Mouse (Mus musculus) neural tube, embryonic 15.5 days (tissue): Measurements from ENCODE around the gene Gfod2. TPM values are rescaled to one million over a fixed set of nuclear protein-coding genes. Genes with fewer than 3 reads are reported as not detected.

ENCODE experiments used
- ATAC-seq: fragments of 200-750 bp; cut with Nextera tagmentation; 2 replicates; pipeline ENCODE4 v1.8.0; 2017; ENCODE audit warnings: mild to moderate bottlenecking, moderate TSS enrichment, moderate library complexity; ENCODE audit not compliant: low FRiP score
- H3K27ac ChIP-seq: fragments of 300-500 bp; sonication (generic); replicated peaks from 2 replicates; pipeline ENCODE4 v1.5.1; 2015; ENCODE audit warnings: mild to moderate bottlenecking, inconsistent platforms
- H3K27me3 ChIP-seq: fragments of 300-500 bp; sonication (generic); replicated peaks from 2 replicates; pipeline ENCODE4 v1.6.1; 2015; ENCODE audit warnings: inconsistent platforms
- H3K36me3 ChIP-seq: fragments of 300-500 bp; sonication (generic); 2 replicates; pipeline ENCODE4 v1.6.1; 2015; ENCODE audit warnings: inconsistent platforms
- H3K4me1 ChIP-seq: fragments of 300-500 bp; sonication (generic); 2 replicates; pipeline ENCODE4 v1.6.1; 2015; ENCODE audit warnings: inconsistent platforms
- H3K4me2 ChIP-seq: fragments of 300-500 bp; sonication (generic); 2 replicates; pipeline ENCODE4 v1.6.1; 2015; ENCODE audit warnings: inconsistent platforms, mild to moderate bottlenecking, moderate library complexity
- H3K4me3 ChIP-seq: fragments of 300-500 bp; sonication (generic); replicated peaks from 2 replicates; pipeline ENCODE4 v1.5.1; 2015; ENCODE audit warnings: mild to moderate bottlenecking, inconsistent platforms
- H3K9ac ChIP-seq: fragments of 300-500 bp; sonication (generic); replicated peaks from 2 replicates; pipeline ENCODE4 v1.6.1; 2015; ENCODE audit warnings: mild to moderate bottlenecking, inconsistent platforms
- H3K9me3 ChIP-seq: fragments of 300-500 bp; sonication (generic); replicated peaks from 2 replicates; pipeline ENCODE4 v1.6.1; 2016; ENCODE audit warnings: inconsistent platforms
- WGBS: fragments of 180-500 bp; shearing (Covaris S2); methylation state at CpG from one replicate; pipeline ENCODE4 v1.1.7; 2015; ENCODE audit warnings: mixed read lengths; 5-methylcytosine and 5-hydroxymethylcytosine counted together
- polyA plus RNA-seq: library from polyadenylated mRNA; unstranded; fragments of >200 nt; fragmentation: Nextera tagmentation; extraction: Ambion mirVana; gene quantifications from 2 replicates; pipeline ENCODE4 v1.2.1, GENCODE M21; 2015

The Gfod2 gene
- polyA plus RNA-seq, 1 experiment from 2014 or later = 73.8 TPM

DNA sequence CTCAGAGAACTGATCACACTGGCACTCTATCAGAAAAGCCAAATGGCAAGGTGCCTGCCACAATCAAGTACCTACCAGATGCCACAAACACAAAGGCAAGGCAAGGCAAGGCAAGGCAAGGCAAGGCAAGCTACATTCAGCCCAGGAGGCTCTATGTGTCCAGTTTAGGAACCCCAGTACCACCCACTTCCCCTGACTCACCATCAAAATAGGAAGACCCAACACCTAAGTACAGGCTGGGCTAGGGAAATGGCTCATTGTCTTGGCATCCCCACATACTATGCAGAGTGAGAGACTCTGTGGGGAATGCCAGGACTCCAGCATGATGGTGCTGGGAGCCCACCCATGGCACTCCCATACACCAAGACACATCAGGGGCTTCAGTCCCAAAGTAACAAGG lies 31.2 kb upstream of the Gfod2 start:
- peaks cover 22% of the 10 kb centered on the region for H3K36me3 ChIP-seq
- no peaks in the 10 kb centered on the region for H3K9me3 ChIP-seq
- no peak overlapping the region for H3K9ac ChIP-seq
- H3K27ac ChIP-seq = no peak overlapping the region
- H3K4me2 ChIP-seq = no peak overlapping the region
- H3K4me3 ChIP-seq = no peak overlapping the region
- 0 out of 2 replicates have a peak, but pooled peaks cover 4% of the 10 kb centered on the region for H3K4me1 ChIP-seq
- no peaks in the 10 kb centered on the region for H3K27me3 ChIP-seq
- no peak for ATAC-seq

DNA sequence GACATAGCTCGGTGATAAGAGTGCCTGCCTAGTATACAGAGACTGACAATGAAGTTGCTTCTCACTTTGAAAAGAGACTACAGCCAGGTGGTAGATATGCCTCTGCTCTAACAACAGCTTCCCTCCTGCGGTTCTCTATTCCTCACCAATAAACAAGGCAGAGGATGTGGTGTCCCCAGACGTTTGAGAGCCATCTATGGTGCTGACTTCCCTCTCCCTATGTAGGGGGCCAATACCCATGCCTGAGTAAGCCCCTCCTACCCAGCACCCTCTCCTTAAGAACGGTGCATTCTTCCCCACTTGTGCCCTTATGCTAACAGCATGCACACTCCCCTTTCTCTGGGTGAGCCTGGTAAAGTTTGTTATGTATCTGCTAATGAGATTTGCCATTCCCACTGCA lies 30.5 kb upstream of the Gfod2 start:
- no peak overlapping the region for H3K4me2 ChIP-seq
- peaks cover 23% of the 10 kb centered on the region for H3K36me3 ChIP-seq
- H3K9me3 ChIP-seq = no peaks in the 10 kb centered on the region
- H3K4me3 ChIP-seq = no peak overlapping the region
- WGBS = 62% methylated on average over 4 of the region's 4 CpGs
- no peaks in the 10 kb centered on the region for H3K27me3 ChIP-seq
- H3K4me1 ChIP-seq = 0 out of 2 replicates have a peak, but pooled peaks cover 4% of the 10 kb centered on the region
- no peak overlapping the region for H3K27ac ChIP-seq
- no peak for ATAC-seq
- H3K9ac ChIP-seq = no peak overlapping the region

DNA sequence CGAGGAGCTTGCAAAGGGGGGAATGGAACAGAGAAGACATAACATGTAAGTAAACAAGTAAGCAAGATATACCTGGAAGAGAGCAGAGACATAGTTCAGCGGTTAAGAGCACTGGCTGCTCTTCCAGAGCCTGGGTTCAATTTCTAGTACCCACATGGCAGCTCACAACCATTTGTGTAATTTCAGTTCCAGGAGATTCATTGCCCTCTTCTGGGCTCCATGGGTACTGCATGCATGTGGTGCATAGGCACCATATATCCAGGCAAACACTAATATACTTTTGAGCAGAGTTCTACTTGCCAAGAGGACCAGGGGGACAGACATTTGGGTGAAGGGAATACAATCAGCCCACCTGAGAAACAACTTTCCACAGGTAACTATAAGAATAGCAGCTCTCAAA lies 29.8 kb upstream of the Gfod2 start:
- Histone ChIP-seq H3K27ac (no peak overlapping the region), H3K4me2 (no peak overlapping the region), H3K4me3 (no peak overlapping the region), H3K36me3 (peaks cover 27% of the 10 kb centered on the region), H3K9ac (no peak overlapping the region), H3K4me1 (0 out of 2 replicates have a peak, but pooled peaks cover 4% of the 10 kb centered on the region), H3K9me3 (no peaks in the 10 kb centered on the region), H3K27me3 (no peaks in the 10 kb centered on the region)
- no peak for ATAC-seq
- WGBS = 91% methylated on average over 2 of the region's 2 CpGs

DNA sequence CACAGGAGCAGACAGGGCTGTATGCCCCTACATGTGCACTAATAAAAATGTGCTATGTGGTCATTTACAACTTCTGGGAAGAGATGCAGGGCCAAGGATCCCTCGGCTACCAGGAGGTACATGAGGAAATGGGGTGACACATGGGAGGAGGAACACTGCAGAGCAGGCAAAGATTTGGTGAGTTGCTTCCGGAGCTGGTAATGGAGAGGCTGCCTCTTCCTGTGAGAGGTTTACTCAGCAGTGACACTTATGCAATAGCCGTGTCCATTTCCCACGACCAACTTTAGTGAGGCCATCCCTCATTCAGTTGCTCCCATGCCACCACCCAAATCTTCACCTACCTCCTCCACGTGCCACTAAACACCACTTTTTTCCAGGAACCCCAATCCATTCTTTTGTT lies 21.8 kb upstream of the Gfod2 start:
- no peak overlapping the region for H3K4me2 ChIP-seq
- H3K9me3 ChIP-seq = no peaks in the 10 kb centered on the region
- 92% methylated on average over 5 of the region's 5 CpGs for WGBS
- no peak for ATAC-seq
- H3K27ac ChIP-seq = no peak overlapping the region
- no peak overlapping the region for H3K9ac ChIP-seq
- peaks cover 75% of the 10 kb centered on the region for H3K36me3 ChIP-seq
- H3K27me3 ChIP-seq = no peaks in the 10 kb centered on the region
- H3K4me3 ChIP-seq = no peak overlapping the region
- no peaks in the 10 kb centered on the region for H3K4me1 ChIP-seq

DNA sequence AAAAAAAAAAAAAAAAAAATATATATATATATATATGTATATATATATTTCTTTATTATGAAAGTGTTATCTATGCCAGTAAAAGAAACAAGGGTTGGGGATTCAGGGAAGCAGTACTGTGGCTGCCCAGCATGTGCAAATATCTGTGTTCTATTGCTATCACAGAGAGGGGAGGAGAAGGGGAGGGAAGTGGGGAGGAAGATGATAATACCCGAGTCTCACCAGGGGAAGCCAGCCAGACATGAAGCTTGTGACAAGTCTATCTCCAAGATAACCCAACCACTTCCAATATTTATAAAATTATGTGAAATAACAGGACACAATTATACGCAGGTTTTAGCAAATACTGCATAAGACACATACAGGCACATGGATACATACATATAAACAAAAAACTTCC lies 19.4 kb upstream of the Gfod2 start:
- 92% methylated on average over 2 of the region's 2 CpGs for WGBS
- H3K9me3 ChIP-seq = no peaks in the 10 kb centered on the region
- H3K4me3 ChIP-seq = no peak overlapping the region
- no peak overlapping the region for H3K27ac ChIP-seq
- no peaks in the 10 kb centered on the region for H3K27me3 ChIP-seq
- peaks cover 87% of the 10 kb centered on the region for H3K36me3 ChIP-seq
- no peak overlapping the region for H3K4me2 ChIP-seq
- no peak for ATAC-seq
- no peaks in the 10 kb centered on the region for H3K4me1 ChIP-seq
- no peak overlapping the region for H3K9ac ChIP-seq

DNA sequence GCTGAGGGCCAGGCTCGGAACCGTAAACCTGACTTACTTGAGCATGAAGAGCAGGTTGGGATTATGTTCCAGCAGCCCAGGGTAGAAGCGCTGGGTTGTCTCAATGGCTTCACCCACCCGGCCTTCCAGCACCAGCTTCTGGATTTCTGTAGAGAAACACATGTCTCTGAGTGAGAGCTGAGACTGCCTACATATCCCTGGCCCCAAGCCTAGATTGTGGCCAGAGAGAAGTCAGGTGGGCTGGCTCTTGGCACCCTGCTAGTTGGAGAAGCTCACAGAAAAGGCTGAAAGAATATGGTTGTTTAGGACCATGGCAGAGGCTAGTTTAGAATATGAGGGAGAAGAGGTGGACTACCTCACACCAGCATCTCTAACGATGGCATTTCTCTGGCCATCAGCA lies 16.0 kb upstream of the Gfod2 start:
- whole genome bisulfite sequencing = 96% methylated on average over 5 of the region's 5 CpGs
- ATAC-seq = no peak
- Histone ChIP-seq H3K27me3 (no peaks in the 10 kb centered on the region), H3K9ac (no peak overlapping the region), H3K27ac (no peak overlapping the region), H3K4me2 (no peak overlapping the region), H3K36me3 (peaks cover 88% of the 10 kb centered on the region), H3K9me3 (no peaks in the 10 kb centered on the region), H3K4me3 (no peak overlapping the region), H3K4me1 (no peaks in the 10 kb centered on the region)

DNA sequence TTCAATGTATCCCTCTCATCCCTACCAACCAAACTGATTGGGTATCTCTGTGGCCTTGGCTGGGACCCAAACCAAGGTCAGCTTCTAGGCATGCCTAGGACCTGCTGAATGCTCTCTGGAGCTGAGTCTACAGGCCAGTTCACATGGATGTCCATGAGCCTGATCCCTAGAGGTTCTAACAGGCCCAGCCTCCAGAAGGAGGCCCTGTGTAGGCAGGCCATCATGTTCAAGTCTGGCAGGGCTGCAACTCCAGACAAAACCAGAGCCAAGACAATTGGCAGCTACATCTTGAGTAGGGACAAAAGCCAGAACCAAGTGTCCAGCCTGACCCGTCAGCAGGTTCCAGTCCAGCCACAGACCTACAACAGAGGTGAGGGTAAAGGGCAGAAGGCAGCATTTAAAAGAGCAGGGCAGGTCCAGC lies 15.0 kb upstream of the Gfod2 start:
- no peaks in the 10 kb centered on the region for H3K9me3 ChIP-seq
- no peak for ATAC-seq
- no peak overlapping the region for H3K4me3 ChIP-seq
- no peak overlapping the region for H3K27ac ChIP-seq
- no peaks in the 10 kb centered on the region for H3K4me1 ChIP-seq
- no peak overlapping the region for H3K9ac ChIP-seq
- H3K27me3 ChIP-seq = no peaks in the 10 kb centered on the region
- WGBS = 89% methylated on average over 1 of the region's 1 CpGs
- no peak overlapping the region for H3K4me2 ChIP-seq
- H3K36me3 ChIP-seq = peaks cover 89% of the 10 kb centered on the region

DNA sequence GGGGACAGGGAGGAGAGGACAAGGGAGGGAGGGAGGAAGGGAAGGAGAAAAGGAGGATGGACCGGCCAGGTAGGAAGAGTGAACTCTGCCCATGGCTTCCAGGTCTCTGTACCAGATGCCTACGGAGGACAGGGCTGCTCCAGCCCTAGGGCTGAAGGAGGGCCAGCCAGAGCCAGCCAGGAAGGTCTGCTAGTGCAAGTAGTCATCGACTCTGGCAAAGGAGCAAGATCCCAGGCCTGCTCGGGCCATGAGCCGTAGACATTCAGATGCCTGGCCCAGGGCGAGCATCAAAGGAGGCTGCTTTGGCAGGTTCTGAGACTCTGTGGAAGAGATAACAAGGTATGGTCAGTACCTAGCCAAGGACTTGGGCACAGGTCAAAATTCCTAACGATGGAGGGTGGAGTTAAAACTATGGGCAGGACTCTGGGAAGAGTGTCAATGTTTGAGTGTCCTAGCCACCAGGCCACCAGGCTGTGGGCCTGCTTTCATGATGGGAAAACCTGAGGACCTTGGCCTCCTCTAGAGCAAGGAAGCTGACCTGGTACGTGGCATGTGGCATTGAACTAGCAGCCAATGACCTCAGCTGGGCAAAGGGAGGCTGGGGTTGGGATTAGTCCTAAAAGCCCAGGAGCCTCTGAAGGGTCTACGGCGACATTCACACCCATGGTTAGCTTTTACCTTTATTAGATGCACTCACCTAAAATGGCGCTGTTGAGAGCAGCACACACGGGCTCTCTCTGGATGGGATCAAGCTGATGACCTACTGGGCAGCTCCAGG lies 13.1 kb upstream of the Gfod2 start:
- peaks cover 82% of the 10 kb centered on the region for H3K36me3 ChIP-seq
- no peak overlapping the region for H3K27ac ChIP-seq
- no peak for ATAC-seq
- H3K4me1 ChIP-seq = no peaks in the 10 kb centered on the region
- H3K4me2 ChIP-seq = no peak overlapping the region
- H3K9me3 ChIP-seq = no peaks in the 10 kb centered on the region
- H3K27me3 ChIP-seq = no peaks in the 10 kb centered on the region
- no peak overlapping the region for H3K9ac ChIP-seq
- H3K4me3 ChIP-seq = no peak overlapping the region
- WGBS = 95% methylated on average over 12 of the region's 12 CpGs

DNA sequence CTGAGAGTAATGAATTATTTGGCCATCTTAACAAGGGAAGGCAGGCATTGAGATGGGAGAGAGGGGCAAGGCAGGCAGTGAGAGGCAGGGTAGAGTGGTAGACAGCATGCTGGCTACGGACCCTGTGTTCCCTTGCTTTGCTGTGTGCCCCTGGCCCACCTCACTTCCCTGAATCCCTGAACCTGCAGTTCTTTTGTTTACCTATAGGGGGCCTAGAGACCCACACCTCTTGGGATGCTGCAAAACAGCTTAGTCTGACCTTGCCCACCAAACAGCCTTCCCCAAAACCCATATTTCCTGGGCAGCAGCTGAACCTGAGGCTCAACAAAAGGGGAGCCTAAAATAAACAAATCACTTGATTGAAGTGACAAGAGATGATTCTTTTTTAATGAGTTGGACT lies 12.1 kb upstream of the Gfod2 start:
- WGBS = 75% methylated on average over 1 of the region's 1 CpGs

DNA sequence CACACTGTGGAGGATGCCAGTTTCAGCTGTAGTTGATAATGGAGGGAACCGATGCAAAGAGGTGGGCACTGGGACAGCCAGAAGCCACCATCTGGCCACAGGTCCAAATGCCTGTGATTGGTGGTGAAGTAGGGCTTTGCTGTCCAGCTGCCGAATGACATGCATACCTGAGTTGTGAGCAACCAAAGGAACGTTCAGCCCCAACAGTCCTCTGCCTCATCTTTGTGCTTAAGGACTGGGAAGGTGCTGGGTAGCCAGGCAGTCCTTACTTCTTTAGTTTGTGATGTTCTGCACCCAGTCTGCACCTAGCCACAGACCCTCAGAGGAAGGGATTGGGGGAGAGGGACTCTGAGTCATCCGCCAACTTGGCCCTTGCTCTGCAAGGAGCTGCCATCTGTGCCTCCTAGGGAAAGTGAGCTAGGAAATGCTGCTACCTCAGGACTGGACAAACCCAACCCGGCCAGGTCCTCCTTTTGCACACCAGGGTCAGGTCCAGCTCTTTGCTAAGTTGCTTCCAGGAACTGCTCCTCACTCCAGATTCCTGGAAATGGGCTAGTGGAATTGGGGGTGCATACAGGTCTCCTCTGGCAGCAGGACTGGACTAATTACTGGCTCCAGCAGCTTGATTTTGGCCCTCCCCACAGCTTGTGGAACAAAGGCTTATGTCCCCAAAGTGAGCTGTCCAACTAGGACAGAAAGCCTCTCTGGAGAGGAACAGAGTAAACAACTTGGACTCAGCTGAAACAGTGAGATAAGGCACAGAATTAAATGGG lies 10.2 kb upstream of the Gfod2 start:
- Histone ChIP-seq H3K4me1 (no peaks in the 10 kb centered on the region), H3K9ac (no peak overlapping the region), H3K27me3 (no peaks in the 10 kb centered on the region), H3K27ac (no peak overlapping the region), H3K4me3 (no peak overlapping the region), H3K36me3 (peaks cover 56% of the 10 kb centered on the region), H3K4me2 (no peak overlapping the region), H3K9me3 (no peaks in the 10 kb centered on the region)
- 94% methylated on average over 5 of the region's 5 CpGs for WGBS
- ATAC-seq = no peak

More for the DNA sequence above, 12.1 kb upstream of the Gfod2 start:
- H3K27me3 ChIP-seq = no peaks in the 10 kb centered on the region
- ATAC-seq = no peak
- no peak overlapping the region for H3K4me3 ChIP-seq
- no peaks in the 10 kb centered on the region for H3K9me3 ChIP-seq
- peaks cover 74% of the 10 kb centered on the region for H3K36me3 ChIP-seq
- no peak overlapping the region for H3K27ac ChIP-seq
- no peaks in the 10 kb centered on the region for H3K4me1 ChIP-seq
- H3K4me2 ChIP-seq = no peak overlapping the region
- no peak overlapping the region for H3K9ac ChIP-seq

DNA sequence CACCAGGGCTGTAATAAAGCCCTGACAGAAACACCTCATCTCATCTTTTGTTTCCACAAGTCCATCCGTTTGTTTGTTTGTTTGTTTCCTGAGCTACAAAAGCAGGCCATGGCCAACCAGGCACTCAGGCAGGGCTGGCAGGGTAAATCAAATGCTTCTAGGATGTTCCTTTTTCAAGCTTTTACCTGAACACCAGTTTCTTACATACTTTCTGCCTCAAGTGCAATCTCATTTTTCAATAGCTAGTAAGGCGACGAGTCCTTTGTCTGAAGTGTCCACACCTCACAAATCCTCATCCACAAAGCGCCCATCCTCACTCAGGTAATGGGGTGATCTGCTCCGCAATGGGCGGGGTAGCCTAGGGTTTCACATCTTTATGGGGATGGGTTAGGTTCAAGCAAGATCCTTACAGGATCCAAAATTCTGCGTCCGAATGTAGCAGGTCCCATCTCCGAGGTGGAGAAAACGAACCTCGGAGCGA lies 628 bp downstream of the Gfod2 start:
- Histone ChIP-seq H3K36me3 (no peaks in the 10 kb centered on the region), H3K4me2 (peak overlapping the region; percentile 61), H3K9ac (peak overlapping the region; percentile 99), H3K27me3 (no peaks in the 10 kb centered on the region), H3K27ac (peak overlapping the region; percentile 94), H3K9me3 (no peaks in the 10 kb centered on the region), H3K4me1 (peaks cover 40% of the 10 kb centered on the region), H3K4me3 (peak overlapping the region; percentile 93)
- peak; percentile 56 for ATAC-seq
- WGBS = 2% methylated on average over 12 of the region's 12 CpGs

DNA sequence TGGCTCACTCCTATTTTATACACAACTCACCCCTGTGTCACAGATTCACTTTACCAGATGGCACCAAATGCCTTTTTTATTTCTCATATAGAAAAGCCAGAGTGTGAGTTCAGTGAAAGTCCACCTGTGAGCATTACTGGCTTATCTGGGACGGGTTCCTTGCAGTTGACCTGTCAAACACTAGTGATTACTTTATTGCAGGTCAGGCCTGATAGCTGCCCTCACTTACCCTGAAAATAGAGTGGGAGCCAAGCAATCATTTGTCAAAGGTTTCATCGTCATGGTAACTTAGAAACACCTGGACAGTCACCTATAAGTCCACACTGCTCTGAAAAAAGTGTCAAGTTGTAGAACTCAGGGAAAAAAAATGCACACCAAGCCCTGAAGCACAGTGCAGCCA lies 3.8 kb downstream of the Gfod2 start:
- no peak overlapping the region for H3K4me2 ChIP-seq
- 67% methylated on average over 2 of the region's 2 CpGs for WGBS
- H3K4me1 ChIP-seq = peaks cover 66% of the 10 kb centered on the region
- H3K36me3 ChIP-seq = no peaks in the 10 kb centered on the region
- no peaks in the 10 kb centered on the region for H3K9me3 ChIP-seq
- H3K27me3 ChIP-seq = no peaks in the 10 kb centered on the region
- H3K27ac ChIP-seq = no peak overlapping the region
- no peak for ATAC-seq
- H3K4me3 ChIP-seq = no peak overlapping the region
- no peak overlapping the region for H3K9ac ChIP-seq
